Mouse (Mus musculus) brain, adult 10 weeks (tissue): ENCODE measurements around the gene Fap. TPM values are rescaled to one million over a fixed set of nuclear protein-coding genes. Genes with fewer than 3 reads are reported as not detected.

Source experiments
- polyA plus RNA-seq: library from polyadenylated mRNA; stranded (reverse); fragments of 350-450 nt; fragmentation: Illumina TruSeq; extraction: RNeasy Lipid Tissue Mini Kit (QIAGEN cat#74804); gene quantifications from one replicate; pipeline ENCODE4 v1.2.3, GENCODE M21; 2015; ENCODE audit warnings: low read depth, low replicate concordance

The Fap gene
- 4.8 TPM for polyA plus RNA-seq

GRCm38 (mm10) chr2:62573753-62574159, at the start of gene Fap:
Gene Fap, minus strand, starts transcription at chr2:62574075.

GRCm38 (mm10) chr2:62483550-62483949, 90.3 kb downstream of the Fap start, which contains the start of gene Gcg:
Gene Gcg, minus strand, starts transcription at chr2:62483650.

Other genes starting within 250 kb of the Fap start
- 2.5 TPM for gene Dpp4, start 161.8 kb downstream of the Fap start, polyA plus RNA-seq
- not detected for gene Gcg, start 90.4 kb downstream of the Fap start, polyA plus RNA-seq
- gene Ifih1, start 72.2 kb upstream of the Fap start, polyA plus RNA-seq: 2.5 TPM
- 21.4 TPM for gene Gca, start 90.2 kb upstream of the Fap start, polyA plus RNA-seq